Mouse (Mus musculus): ENCODE measurements at regions not wholly inside any gene's neighbourhood (a gene's known extent, or its start where the extent isn't known, plus 50 kb on each side); places are given as distances from the start of the nearest gene placed in this dataset.

DNA sequence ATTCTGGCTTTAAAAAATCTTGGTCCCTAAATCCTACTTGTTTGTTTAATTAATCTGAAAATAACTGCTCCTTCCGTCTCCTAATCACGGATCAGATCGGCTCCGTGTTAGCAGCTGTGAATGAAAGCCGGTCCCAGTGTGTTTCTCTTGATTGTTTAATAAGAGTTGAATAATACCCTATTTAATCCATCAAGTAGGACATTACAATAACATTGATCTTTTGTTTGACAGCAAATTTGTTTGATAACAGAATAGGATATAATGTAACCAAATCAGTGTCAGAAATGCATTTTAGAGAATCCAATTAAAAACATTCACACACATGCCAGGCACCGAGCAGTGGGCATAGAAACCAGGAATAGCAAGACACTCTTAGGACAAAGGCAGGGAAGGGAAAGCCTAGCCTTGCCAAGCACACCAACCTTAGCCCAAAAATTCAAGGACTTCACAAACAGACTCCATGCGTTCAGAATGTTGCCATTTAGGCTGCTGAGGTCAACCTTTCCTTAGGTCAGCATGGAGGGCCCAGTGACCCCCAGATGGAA, 332.5 kb upstream of the Meis1 start:
- DNase-seq (ENCODE audit: low spot score in 2 of 2) = no peak

DNA sequence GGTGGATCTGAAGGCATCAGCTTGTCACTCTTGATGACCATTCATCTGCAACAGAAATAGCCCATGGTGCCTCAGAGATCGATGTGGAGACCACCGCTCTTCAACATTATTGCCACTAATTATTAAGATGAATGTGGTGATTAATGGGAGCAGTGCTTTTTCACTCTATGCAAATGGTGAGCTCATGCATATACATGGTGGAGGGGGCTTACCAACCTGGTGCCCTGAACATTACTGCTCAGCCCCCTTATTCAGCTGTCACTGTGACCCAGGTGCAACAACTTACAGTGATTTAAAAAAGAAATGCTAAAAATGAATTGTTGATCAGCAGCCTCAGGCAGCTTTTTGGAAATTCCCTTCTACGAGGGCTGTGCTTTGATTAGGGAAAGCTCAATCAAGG, 334.9 kb upstream of the Meis1 start:
- no peak for DNase-seq (ENCODE audit: low spot score in 2 of 2)

DNA sequence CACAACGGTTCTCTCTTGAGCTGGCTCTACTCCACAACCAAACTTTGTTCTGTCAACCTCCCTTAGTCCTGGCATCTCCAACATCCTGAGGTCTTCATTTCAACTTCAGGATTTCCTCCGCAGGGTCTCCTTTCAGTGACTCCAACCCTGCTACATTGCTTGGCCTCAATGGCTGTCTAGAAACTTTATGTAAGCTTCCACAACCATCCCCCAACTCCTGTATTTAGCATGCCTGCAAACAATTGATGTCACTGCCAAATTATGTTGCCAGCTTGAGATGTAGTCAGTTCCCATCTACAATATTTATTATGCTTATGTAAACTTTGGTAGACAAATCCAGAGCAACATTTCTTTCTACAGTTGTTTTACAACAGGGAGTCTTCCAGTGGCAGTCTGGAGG, 336.4 kb upstream of the Meis1 start:
- no peak for DNase-seq (ENCODE audit: low spot score in 2 of 2)

DNA sequence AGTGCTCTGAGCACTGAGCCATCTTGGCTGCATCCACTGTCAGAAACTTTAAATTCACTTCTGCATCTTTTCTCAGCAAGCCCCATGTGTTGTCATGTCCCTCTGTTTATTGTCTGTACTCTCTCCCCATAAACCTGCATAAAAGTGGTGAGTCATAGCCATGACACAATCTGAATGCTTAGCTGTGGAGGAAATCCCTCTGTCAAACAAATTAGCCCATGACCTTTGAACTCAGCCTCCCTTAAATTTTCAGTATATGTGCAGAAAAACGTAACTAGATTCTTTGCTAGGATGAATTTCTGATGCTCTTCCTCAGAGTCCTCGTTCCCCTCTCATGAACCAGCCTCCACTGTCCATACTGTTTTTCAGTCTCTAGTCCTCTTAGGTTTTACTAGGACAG, 337.4 kb upstream of the Meis1 start:
- DNase-seq (ENCODE audit: low spot score in 2 of 2) = no peak

GRCm38 (mm10) chr11:19369152-19369551, 350.4 kb upstream of the Meis1 start:
- no peak for DNase-seq (ENCODE audit: low spot score in 2 of 2)

- no peak for DNase-seq (ENCODE audit: low spot score in 2 of 2)
These were observed 354.7 kb upstream of the Meis1 start for GRCm38 (mm10) chr11:19373476-19373875.

- DNase-seq (ENCODE audit: low spot score in 2 of 2) = no peak
These were observed 362.1 kb upstream of the Meis1 start for GRCm38 (mm10) chr11:19380935-19381334.

DNA sequence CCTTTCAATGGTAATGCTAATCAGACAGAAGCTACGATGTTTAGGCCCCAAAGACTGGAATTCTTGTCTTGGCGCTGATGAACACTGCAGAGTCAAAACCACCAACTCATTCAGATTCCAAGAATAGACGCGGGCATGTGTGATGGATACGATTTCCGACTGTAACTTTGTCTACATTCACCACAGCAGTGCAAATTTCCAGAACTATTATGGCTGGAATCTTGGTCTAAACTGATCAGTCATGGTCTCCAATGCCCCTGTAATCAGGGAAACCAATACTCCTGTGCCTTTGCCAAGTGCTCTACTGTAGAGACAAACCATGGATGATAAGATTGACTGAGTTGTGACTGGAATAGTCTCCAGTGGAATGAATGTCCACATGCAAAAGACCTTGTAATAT, 370.4 kb upstream of the Meis1 start:
- DNase-seq (ENCODE audit: low spot score in 2 of 2) = no peak

DNA sequence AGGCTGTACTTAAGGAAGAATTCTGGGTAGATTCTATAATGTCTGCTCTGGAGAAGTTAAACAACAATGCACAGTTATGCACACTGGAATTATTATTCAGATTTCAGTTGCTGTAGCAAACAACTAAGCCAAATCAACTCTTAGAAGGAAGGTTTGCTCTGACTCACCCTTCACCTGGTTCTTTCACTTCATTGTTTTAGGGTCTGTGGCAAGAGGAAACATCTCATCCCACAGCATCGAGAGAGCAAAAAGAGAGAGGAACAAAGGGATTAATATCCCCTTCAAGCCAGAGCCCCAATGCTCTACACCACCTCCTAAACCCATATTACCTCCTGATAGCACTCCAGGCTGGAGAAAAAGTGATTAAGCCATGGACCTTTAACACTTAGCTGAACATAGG, 373.4 kb upstream of the Meis1 start:
- no peak for DNase-seq (ENCODE audit: low spot score in 2 of 2)

GRCm38 (mm10) chr11:19394372-19394771, 375.6 kb upstream of the Meis1 start:
- no peak for DNase-seq (ENCODE audit: low spot score in 2 of 2)

DNA sequence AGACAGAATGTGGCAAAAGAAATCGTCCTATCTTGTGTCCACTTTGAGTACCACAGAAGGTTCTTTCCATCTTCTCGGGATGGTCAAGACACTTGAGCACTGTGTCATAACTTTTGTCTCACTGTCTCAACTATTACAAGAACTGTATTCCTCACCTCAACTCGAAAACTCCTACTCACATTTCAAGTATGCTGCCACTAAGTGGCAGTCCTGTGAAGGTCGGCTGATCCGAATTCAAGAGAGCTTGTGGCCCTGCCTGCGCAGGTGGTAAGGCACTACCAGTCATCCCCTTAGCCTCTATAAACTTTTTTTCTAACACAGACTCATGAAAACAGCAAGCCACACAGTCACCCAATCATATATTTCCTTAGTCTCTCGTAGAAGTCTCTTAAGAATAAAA, 381.6 kb upstream of the Meis1 start:
- no peak for DNase-seq (ENCODE audit: low spot score in 2 of 2)

DNA sequence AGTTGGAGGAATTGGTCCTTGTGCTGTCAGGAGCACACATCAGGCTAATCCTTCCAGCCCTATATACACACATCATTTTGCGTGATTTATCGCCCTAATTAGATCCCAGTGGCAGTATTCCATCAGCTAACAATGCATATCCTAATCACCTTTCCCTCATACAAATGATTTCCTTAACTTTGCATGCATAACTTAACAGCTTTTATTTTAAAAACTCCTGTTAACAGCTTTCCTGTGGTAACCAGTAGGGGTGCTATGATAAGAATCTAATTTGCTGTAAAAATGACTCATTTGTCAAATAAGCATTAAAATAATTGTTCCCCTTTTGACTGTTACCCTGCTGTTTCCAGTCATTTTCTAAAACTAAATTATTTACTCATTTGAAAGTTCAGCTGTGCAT, 401.4 kb upstream of the Meis1 start:
- DNase-seq (ENCODE audit: low spot score in 2 of 2) = no peak

DNA sequence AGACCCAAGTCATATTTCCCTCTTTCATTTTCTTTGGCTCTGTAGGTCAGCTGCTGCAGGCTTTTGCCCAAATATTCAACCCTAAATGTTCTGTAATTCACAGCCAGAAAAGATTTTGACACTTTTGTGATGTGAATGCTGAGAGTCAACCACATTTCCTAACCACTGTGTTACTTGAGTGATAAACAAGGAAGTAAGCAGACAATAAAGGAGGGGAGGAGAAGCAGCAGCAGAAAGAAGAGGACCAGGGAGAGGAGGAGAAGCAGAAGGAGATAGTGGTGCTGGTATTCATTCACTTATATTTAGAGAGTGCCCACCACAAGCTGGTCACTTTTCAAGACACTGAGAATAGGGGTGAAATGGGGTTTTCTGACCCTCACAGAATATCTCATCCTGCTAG, 404.5 kb upstream of the Meis1 start:
- no peak for DNase-seq (ENCODE audit: low spot score in 2 of 2)

GRCm38 (mm10) chr11:19423841-19424815, 405.3 kb upstream of the Meis1 start:
- DNase-seq (ENCODE audit: low spot score in 2 of 2) = peak in 1 of 2 experiments; percentile 23

- DNase-seq (ENCODE audit: low spot score in 2 of 2) = no peak
These were observed 408.8 kb upstream of the Meis1 start for GRCm38 (mm10) chr11:19427559-19427958.

DNA sequence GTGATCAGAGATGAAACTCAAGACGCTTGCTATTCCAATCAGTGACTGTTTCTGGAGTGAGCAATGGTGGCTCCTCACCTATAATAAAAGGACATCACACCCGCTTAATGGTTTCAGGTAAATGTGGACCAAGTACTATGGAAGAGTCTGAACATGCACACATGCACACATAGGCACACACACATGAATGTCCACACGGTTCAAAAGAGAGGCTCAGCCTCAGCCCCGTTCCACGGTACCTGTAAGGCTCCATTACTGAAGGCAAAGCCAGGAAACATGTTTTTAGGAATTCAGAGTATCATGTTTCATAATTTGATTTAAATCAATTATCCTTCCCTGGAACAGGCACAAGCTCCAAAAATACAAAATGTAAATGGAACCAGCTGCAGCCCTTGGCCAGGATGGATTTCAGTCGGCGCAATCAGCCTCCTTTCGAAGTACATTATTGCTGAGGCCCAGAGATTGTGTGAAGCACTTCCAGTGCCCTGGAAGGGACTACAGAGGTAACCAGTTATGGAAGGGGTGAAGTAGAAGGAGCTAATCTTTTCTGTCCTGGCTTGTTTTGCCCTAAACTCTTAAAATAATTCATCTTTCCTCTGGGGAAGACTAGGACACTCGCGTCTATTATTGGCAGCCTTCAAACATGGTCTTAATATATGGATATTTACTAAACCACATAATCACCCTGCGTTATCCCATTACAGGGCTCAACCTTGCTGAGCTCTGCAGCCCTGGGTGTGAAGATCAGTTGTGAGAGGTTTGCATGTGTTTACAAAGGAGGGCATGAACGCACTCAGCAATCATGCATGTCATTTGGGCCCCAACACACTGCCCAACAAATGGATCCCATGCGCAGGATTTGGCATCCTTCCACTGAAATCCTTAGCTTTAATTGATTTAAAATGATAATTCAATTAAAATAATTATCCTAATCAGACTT, 415.2 kb upstream of the Meis1 start:
- DNase-seq (ENCODE audit: low spot score in 2 of 2) = no peak

DNA sequence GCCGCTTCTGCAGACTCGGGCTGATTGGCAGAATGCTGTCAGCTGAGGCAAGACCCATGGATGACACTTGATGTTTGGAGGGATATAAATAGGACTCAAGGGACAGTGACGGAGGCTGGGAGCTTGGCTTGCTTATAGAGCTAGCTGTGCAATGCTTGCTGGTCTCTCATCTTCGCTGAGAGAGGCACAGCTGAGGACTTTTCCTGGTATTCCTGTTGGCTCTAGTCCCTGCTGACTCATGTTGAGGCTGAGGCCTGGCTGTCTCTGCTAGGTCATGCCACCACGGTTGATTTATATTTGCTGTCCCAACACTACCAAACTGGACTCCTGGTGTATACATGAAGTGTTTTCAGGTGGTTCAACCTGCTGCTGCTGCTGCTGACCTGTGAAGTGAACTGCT, 419.6 kb upstream of the Meis1 start:
- DNase-seq (ENCODE audit: low spot score in 2 of 2) = no peak

DNA sequence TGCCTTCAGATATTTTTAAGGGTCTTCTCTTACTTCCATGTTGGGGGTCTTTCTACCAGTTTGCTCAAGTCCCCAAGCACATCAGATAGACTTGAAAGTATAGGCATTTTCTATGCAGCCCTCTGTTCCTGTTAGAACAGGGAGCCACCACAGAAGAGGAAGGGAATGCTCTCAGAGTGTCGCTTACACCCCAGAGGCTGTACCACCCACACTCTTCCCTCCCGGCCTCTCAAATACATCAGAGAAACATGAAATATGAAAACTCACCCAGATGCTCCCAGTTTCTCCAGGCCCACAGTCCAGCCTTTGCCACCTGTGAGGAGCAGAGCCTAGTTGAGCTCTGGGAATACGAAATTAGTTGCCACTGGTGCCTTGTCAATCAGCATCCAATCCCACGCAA, 423.2 kb upstream of the Meis1 start:
- DNase-seq (ENCODE audit: low spot score in 2 of 2) = peak in 1 of 2 experiments; percentile 11

DNA sequence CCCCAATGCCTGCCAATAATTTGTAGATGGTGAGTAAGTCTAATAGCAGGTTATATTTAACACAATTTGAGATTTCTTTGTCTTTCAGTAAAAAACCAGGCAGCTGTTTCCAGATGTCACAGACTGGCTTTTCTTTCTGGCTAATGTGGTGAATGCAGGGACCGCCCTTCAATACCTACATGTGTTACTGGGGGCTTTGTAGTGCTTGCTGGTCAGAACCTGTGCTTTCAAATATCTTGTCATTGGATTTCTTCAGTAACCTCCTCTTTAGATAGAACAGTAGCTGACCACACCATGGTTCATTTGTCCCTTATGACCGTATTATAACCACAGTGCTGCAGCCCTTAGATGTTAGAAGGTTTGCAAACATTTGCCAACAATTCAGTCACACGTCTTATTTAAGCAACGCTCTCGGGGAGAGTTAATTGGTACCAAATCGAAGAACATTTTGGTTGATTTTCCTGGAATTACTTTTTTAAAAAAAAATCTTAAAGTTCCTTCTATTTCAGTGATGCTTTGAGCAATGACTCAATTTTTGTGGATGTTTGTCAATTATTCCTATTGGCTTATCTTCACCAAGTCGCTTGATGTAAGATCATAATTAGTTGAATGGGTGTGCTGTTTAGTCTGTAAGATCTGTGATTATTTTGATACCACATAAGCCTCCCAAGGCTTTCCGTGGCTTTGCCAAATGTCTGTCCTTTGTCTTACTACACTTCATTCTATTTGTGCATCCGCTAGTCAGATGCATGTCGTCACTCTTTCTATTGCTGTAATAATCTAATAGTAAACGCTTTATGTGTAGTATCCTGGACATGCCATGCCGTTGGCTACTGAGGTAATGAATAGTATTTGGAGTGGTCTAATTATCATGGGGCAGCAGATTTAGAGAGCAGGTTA, 436.9 kb upstream of the Meis1 start:
- no peak for DNase-seq (ENCODE audit: low spot score in 2 of 2)

GRCm38 (mm10) chr11:19456577-19456976, 437.8 kb upstream of the Meis1 start:
- DNase-seq (ENCODE audit: low spot score in 2 of 2) = no peak

DNA sequence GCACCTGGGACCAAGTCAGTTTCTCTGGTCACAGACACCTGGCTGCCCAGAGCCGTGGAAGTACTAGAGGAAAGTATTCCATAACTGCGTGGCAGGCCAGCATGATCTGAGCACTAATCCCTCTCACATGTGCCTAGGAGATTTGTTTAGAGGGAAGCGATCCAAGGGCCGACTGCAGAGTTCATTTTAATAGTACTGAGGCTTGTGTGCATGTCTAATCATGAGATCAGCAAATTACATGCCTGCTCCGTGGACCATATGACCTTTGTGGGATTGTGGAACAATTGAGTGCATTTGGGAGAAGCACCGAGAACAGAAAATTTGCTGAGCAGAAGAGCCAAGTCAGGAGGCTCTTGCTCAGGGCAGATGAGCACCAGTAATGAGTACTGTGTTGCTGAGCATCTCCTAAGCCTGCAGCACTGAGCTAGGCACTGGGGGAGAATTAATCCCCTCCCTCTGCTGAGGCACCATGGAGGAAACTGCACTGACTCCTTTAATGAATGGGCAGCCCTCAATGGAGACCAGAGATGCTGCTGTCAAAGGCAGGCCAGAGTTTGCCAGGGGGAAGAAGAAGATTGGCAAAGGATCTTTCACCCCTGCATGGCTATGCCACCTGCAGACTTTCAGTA, 445.1 kb upstream of the Meis1 start:
- DNase-seq (ENCODE audit: low spot score in 2 of 2) = no peak
